Mouse (Mus musculus): ENCODE results near the gene Slc12a8. TPM values are rescaled to one million over a fixed set of nuclear protein-coding genes. Genes with fewer than 3 reads are reported as not detected.

Slc12a8 gene
- polyA plus RNA-seq, 1 experiment from 2014 or later, result 0.14 TPM

- no peaks in the 10 kb centered on the region for H3K27me3 ChIP-seq (ENCODE audit: control insufficient read depth, insufficient read depth, low read depth, low read length)
- H3K4me2 ChIP-seq (ENCODE audit: low read depth, low read length), result no peak overlapping the region
- no peak overlapping the region for H3K4me3 ChIP-seq (ENCODE audit: low read depth, low read length)
- no peaks in the 10 kb centered on the region for H3K4me1 ChIP-seq (ENCODE audit: control insufficient read depth, low read depth, low read length)
- 67% methylated on average over 4 of the region's 4 CpGs for WGBS (ENCODE audit: insufficient replicate concordance)
- H3K27ac ChIP-seq (ENCODE audit: low read length), result no peak overlapping the region
- ATAC-seq (ENCODE audit: low read depth), result no peak
- no peak overlapping the region for H3K9ac ChIP-seq (ENCODE audit: low read depth, low read length)
- no peaks in the 10 kb centered on the region for H3K36me3 ChIP-seq (ENCODE audit: control insufficient read depth, insufficient read depth)
- no peaks in the 10 kb centered on the region for H3K9me3 ChIP-seq (replicated peaks; ENCODE audit: control insufficient read depth, low read length)
These were observed 149.9 kb downstream of the Slc12a8 start for GRCm38 (mm10) chr16:33666985-33667538.

- H3K9ac ChIP-seq (ENCODE audit: low read depth, low read length), result no peak overlapping the region
- no peaks in the 10 kb centered on the region for H3K9me3 ChIP-seq (replicated peaks; ENCODE audit: control insufficient read depth, low read length)
- H3K27me3 ChIP-seq (ENCODE audit: control insufficient read depth, insufficient read depth, low read depth, low read length), result no peaks in the 10 kb centered on the region
- ATAC-seq (ENCODE audit: low read depth), result no peak
- no peak overlapping the region for H3K27ac ChIP-seq (ENCODE audit: low read length)
- H3K4me2 ChIP-seq (ENCODE audit: low read depth, low read length), result no peak overlapping the region
- H3K4me3 ChIP-seq (ENCODE audit: low read depth, low read length), result no peak overlapping the region
- WGBS (ENCODE audit: insufficient replicate concordance), result 28% methylated on average over 2 of the region's 2 CpGs
- no peaks in the 10 kb centered on the region for H3K36me3 ChIP-seq (ENCODE audit: control insufficient read depth, insufficient read depth)
- H3K4me1 ChIP-seq (ENCODE audit: control insufficient read depth, low read depth, low read length), result no peaks in the 10 kb centered on the region
These were observed 151.3 kb downstream of the Slc12a8 start for GRCm38 (mm10) chr16:33668448-33668847.

DNA sequence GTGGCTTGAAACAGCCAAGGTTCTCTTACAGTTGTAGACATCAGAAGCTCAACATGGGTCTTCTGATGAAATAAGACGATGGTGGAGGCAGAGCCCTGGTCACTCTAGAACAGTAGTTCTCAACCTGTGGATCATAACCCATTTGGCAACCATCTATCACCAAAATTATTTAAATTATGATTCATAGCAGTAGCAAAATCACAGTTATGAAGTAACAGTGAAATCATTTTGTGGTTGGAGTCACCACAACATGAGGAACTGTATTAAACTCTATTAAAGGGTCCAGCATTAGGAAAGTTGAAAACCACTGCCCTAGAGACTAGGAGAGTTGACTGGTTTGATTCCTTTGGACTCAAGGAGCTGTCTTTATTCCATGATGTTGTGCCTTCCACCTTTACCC is 151.9 kb downstream of the Slc12a8 start:
- Histone ChIP-seq H3K36me3 (ENCODE audit: control insufficient read depth, insufficient read depth) (no peaks in the 10 kb centered on the region), H3K27me3 (ENCODE audit: control insufficient read depth, insufficient read depth, low read depth, low read length) (no peaks in the 10 kb centered on the region), H3K4me3 (ENCODE audit: low read depth, low read length) (no peak overlapping the region), H3K9ac (ENCODE audit: low read depth, low read length) (no peak overlapping the region), H3K27ac (ENCODE audit: low read length) (no peak overlapping the region), H3K4me1 (ENCODE audit: control insufficient read depth, low read depth, low read length) (no peaks in the 10 kb centered on the region), H3K4me2 (ENCODE audit: low read depth, low read length) (no peak overlapping the region), H3K9me3 (replicated peaks; ENCODE audit: control insufficient read depth, low read length) (no peaks in the 10 kb centered on the region)
- no peak for ATAC-seq (ENCODE audit: low read depth)
- 61% methylated on average over 1 of the region's 1 CpGs for WGBS (ENCODE audit: insufficient replicate concordance)

DNA sequence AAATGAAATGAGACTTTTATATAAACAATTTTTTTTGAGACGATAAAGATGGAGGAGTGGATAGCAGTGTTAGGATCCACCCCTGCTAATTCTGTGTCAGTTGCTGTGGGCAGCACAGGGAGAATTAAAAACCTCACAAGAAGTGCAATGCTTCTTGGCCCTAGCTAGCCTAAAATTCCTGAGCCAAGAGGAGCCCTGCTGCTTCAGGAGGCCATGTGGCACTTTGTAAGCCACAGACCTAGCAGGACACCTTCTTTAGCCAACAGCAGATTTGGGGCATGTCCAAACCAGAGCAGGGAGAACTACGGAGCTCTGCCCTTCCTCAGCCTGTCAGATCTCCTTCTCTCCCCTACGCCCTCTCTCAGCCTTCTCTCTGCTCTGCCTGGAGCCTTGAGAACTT is 153.2 kb downstream of the Slc12a8 start:
- Histone ChIP-seq H3K36me3 (ENCODE audit: control insufficient read depth, insufficient read depth) (no peaks in the 10 kb centered on the region), H3K27ac (ENCODE audit: low read length) (no peak overlapping the region), H3K9ac (ENCODE audit: low read depth, low read length) (no peak overlapping the region), H3K27me3 (ENCODE audit: control insufficient read depth, insufficient read depth, low read depth, low read length) (no peaks in the 10 kb centered on the region), H3K4me2 (ENCODE audit: low read depth, low read length) (no peak overlapping the region), H3K9me3 (replicated peaks; ENCODE audit: control insufficient read depth, low read length) (no peaks in the 10 kb centered on the region), H3K4me1 (ENCODE audit: control insufficient read depth, low read depth, low read length) (no peaks in the 10 kb centered on the region), H3K4me3 (ENCODE audit: low read depth, low read length) (no peak overlapping the region)
- ATAC-seq (ENCODE audit: low read depth), result no peak
- WGBS (ENCODE audit: insufficient replicate concordance), result 69% methylated on average over 3 of the region's 3 CpGs

DNA sequence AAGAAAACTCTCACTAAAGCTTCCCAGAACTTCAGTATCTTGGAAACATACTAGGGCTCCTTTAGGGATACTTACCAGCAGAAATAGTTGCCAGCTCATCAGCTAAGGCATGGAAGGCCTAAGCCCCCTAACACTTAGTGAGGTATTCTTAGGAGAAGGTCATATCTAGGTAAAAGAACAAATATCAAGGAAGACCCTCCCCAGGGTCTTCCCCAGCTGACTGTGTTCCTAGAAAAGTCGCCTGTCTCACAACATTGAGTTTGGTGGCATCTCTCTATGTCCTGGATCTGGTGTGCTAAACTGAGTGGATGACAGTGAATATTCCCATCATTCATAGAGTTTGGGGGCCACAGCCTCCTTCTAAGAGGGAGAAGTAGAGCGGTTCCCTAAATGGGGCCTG is 153.8 kb downstream of the Slc12a8 start:
- H3K36me3 ChIP-seq (ENCODE audit: control insufficient read depth, insufficient read depth), result no peaks in the 10 kb centered on the region
- no peak overlapping the region for H3K9ac ChIP-seq (ENCODE audit: low read depth, low read length)
- H3K9me3 ChIP-seq (replicated peaks; ENCODE audit: control insufficient read depth, low read length), result no peaks in the 10 kb centered on the region
- H3K4me2 ChIP-seq (ENCODE audit: low read depth, low read length), result no peak overlapping the region
- WGBS (ENCODE audit: insufficient replicate concordance), result 59% methylated on average over 2 of the region's 2 CpGs
- no peak overlapping the region for H3K27ac ChIP-seq (ENCODE audit: low read length)
- H3K4me1 ChIP-seq (ENCODE audit: control insufficient read depth, low read depth, low read length), result no peaks in the 10 kb centered on the region
- no peak overlapping the region for H3K4me3 ChIP-seq (ENCODE audit: low read depth, low read length)
- ATAC-seq (ENCODE audit: low read depth), result no peak
- H3K27me3 ChIP-seq (ENCODE audit: control insufficient read depth, insufficient read depth, low read depth, low read length), result no peaks in the 10 kb centered on the region

GRCm38 (mm10) chr16:33672188-33672587 is 155.1 kb downstream of the Slc12a8 start:
- WGBS (ENCODE audit: insufficient replicate concordance), result 56% methylated on average over 4 of the region's 4 CpGs
- Histone ChIP-seq H3K9me3 (replicated peaks; ENCODE audit: control insufficient read depth, low read length) (no peaks in the 10 kb centered on the region), H3K27ac (ENCODE audit: low read length) (no peak overlapping the region), H3K4me1 (ENCODE audit: control insufficient read depth, low read depth, low read length) (no peaks in the 10 kb centered on the region), H3K36me3 (ENCODE audit: control insufficient read depth, insufficient read depth) (no peaks in the 10 kb centered on the region), H3K27me3 (ENCODE audit: control insufficient read depth, insufficient read depth, low read depth, low read length) (no peaks in the 10 kb centered on the region), H3K4me3 (ENCODE audit: low read depth, low read length) (no peak overlapping the region), H3K9ac (ENCODE audit: low read depth, low read length) (no peak overlapping the region), H3K4me2 (ENCODE audit: low read depth, low read length) (no peak overlapping the region)
- ATAC-seq (ENCODE audit: low read depth), result no peak

GRCm38 (mm10) chr16:33672643-33673042 is 155.5 kb downstream of the Slc12a8 start:
- Histone ChIP-seq H3K9me3 (replicated peaks; ENCODE audit: control insufficient read depth, low read length) (no peaks in the 10 kb centered on the region), H3K27me3 (ENCODE audit: control insufficient read depth, insufficient read depth, low read depth, low read length) (no peaks in the 10 kb centered on the region), H3K27ac (ENCODE audit: low read length) (no peak overlapping the region), H3K4me3 (ENCODE audit: low read depth, low read length) (no peak overlapping the region), H3K36me3 (ENCODE audit: control insufficient read depth, insufficient read depth) (no peaks in the 10 kb centered on the region), H3K9ac (ENCODE audit: low read depth, low read length) (no peak overlapping the region), H3K4me1 (ENCODE audit: control insufficient read depth, low read depth, low read length) (no peaks in the 10 kb centered on the region), H3K4me2 (ENCODE audit: low read depth, low read length) (no peak overlapping the region)
- WGBS (ENCODE audit: insufficient replicate concordance), result 71% methylated on average over 4 of the region's 4 CpGs
- no peak for ATAC-seq (ENCODE audit: low read depth)

GRCm38 (mm10) chr16:33673530-33674109 is 156.5 kb downstream of the Slc12a8 start:
- H3K36me3 ChIP-seq (ENCODE audit: control insufficient read depth, insufficient read depth), result no peaks in the 10 kb centered on the region
- no peaks in the 10 kb centered on the region for H3K9me3 ChIP-seq (replicated peaks; ENCODE audit: control insufficient read depth, low read length)
- H3K4me2 ChIP-seq (ENCODE audit: low read depth, low read length), result no peak overlapping the region
- no peaks in the 10 kb centered on the region for H3K27me3 ChIP-seq (ENCODE audit: control insufficient read depth, insufficient read depth, low read depth, low read length)
- H3K4me1 ChIP-seq (ENCODE audit: control insufficient read depth, low read depth, low read length), result no peaks in the 10 kb centered on the region
- no peak overlapping the region for H3K9ac ChIP-seq (ENCODE audit: low read depth, low read length)
- no peak overlapping the region for H3K4me3 ChIP-seq (ENCODE audit: low read depth, low read length)
- H3K27ac ChIP-seq (ENCODE audit: low read length), result no peak overlapping the region
- WGBS (ENCODE audit: insufficient replicate concordance), result 68% methylated on average over 14 of the region's 14 CpGs
- no peak for ATAC-seq (ENCODE audit: low read depth)

GRCm38 (mm10) chr16:33675151-33675847 is 158.2 kb downstream of the Slc12a8 start:
- Histone ChIP-seq H3K27ac (ENCODE audit: low read length) (no peak overlapping the region), H3K36me3 (ENCODE audit: control insufficient read depth, insufficient read depth) (no peaks in the 10 kb centered on the region), H3K9ac (ENCODE audit: low read depth, low read length) (no peak overlapping the region), H3K27me3 (ENCODE audit: control insufficient read depth, insufficient read depth, low read depth, low read length) (no peaks in the 10 kb centered on the region), H3K4me2 (ENCODE audit: low read depth, low read length) (no peak overlapping the region), H3K4me3 (ENCODE audit: low read depth, low read length) (no peak overlapping the region), H3K4me1 (ENCODE audit: control insufficient read depth, low read depth, low read length) (no peaks in the 10 kb centered on the region), H3K9me3 (replicated peaks; ENCODE audit: control insufficient read depth, low read length) (no peaks in the 10 kb centered on the region)
- no peak for ATAC-seq (ENCODE audit: low read depth)
- 69% methylated on average over 10 of the region's 10 CpGs for WGBS (ENCODE audit: insufficient replicate concordance)

Data from liver, embryonic 16.5 days (tissue).